Mouse (Mus musculus): ENCODE measurements around the gene Trpm3.

- TF ChIP-seq POLR2A (IDR thresholded peaks at IDR 0.05; ENCODE audit: extremely low read depth, insufficient read depth, low read length) (no peak), CTCF (IDR thresholded peaks at IDR 0.05; ENCODE audit: low read depth, low read length) (no peak)
Measured at GRCm38 (mm10) chr19:22978763-22979162, 839.9 kb downstream of the Trpm3 start.

All from liver, adult 2 months (tissue).